Mouse (Mus musculus): ENCODE results near the gene Mpc1.
"Not testable (repeated sequence)": the region's sequence is repeated elsewhere in the genome, so short reads cannot be mapped to it uniquely, and the experiment has no call there.

The Mpc1 gene

GRCm38 (mm10) chr17:8278356-8278755, 4.3 kb upstream of the Mpc1 start:
- no peak for DNase-seq (ENCODE audit: low read depth, low spot score)

- DNase-seq (ENCODE audit: low read depth, low spot score) = peak; percentile 98
Observed at GRCm38 (mm10) chr17:8283526-8284253, 986 bp downstream of the Mpc1 start.

DNA sequence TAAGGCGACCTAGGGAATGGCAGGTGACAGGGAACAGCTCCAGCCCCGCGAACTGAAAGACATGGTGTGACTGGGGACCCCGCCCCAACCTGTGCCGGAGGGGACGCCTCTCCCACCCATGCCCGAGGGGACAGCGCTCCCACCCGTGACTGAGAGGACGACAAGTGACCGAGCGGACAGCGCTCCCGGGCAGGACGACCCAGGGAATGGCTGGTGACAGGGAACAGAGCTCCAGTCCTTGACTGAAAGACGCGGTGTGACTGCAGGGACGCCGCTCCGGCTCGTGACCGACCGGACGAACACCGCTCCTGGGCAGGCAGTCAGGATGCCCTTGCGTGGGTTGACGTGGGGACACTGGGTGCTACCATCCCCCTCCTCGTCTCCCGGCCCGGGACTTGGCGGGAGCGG, 1.6 kb downstream of the Mpc1 start:
- DNase-seq (ENCODE audit: low read depth, low spot score) = peak; percentile 54

DNA sequence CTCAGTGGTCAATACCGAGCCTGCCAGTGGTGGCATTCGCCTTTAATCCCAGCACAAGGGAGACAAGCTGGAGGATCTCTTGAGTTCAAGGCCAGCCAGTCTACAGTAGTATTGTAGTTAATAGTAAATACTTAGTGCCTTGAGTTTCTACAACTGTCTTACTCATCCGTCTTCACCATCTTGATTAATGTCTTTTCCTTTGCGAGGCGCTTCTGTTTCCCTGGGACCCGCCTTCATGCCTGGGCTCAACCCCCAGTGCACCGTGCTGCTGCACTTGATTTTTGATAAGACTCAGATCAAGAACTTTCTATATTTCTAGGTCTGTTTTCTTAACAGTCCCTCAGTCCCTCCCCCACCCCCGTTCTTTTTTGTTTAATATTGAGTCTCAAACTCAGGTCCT, 2.4 kb downstream of the Mpc1 start:
- no peak for DNase-seq (ENCODE audit: low read depth, low spot score)

DNA sequence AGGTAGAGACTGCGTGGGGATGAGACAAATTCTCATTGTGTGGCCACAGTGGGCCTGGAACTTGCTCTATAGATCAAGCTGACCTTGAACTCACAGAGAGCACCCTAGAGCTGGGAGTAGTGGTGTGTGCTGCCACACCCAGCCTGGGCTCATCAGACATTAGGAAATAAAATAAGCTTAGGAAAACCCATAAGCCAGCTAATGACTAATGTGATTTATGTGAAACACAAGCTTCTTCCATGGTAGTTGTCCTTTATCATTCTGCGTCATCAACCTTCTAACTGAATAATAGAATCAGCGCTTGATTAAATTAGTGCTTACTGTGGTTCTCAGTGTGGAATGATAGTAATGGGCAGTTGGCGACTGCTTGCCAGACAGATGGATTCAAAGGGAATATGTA, 4.3 kb downstream of the Mpc1 start:
- DNase-seq (ENCODE audit: low read depth, low spot score) = no peak

DNA sequence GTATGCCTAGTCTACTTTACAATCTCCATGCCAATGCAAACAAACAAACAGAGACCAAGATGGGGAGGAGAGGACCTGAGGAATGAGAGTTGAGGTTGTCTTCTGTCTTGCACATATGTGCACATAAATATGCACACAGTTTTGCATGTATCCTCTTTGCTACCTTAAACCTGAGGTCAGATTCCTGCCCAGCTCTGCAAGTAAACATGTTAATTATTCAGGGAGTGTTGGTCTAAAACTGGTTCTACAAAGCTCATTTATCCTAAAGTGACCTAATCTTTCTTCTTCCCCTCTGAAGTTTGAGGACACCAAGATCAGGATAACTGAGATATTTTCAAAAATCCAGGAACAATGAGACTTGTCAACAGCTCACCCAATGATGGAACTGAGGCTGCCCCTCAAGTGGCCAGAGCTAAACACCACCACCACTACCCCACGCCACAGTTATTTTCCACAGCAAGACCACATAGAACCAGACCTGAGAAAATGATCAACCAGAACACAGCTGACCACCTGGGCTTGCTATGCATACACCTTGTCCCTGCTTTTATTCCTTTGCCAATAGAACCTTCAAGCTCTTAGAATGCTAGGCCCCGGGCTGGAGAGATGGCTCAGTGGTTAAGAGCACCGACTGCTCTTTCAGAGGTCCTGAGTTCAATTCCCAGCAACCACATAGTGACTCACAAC, 7.4 kb downstream of the Mpc1 start:
- no peak for DNase-seq (ENCODE audit: low read depth, low spot score)

- DNase-seq (ENCODE audit: low read depth, low spot score) = peak; percentile 29
Observed at GRCm38 (mm10) chr17:8290736-8291135, 8.0 kb downstream of the Mpc1 start.

DNA sequence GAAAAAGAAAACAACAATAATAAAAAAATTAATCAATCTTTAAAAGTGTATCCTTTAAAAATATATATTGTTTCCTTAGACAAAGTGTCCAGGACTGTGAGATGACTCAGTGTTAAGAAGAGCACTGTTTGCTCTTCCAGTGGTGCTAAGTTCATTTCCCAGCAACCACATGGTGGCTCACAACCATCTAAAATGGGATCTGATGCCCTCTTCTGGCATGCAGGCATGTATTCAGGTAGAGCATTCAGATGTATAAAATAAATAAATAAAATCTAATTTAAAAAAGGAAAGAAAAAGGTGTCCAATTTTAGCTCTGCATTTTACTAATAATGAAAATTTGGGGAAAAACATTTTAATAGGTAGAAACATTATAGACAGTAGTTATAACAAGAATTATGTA, 13.1 kb downstream of the Mpc1 start:
- no peak for DNase-seq (ENCODE audit: low read depth, low spot score)

DNA sequence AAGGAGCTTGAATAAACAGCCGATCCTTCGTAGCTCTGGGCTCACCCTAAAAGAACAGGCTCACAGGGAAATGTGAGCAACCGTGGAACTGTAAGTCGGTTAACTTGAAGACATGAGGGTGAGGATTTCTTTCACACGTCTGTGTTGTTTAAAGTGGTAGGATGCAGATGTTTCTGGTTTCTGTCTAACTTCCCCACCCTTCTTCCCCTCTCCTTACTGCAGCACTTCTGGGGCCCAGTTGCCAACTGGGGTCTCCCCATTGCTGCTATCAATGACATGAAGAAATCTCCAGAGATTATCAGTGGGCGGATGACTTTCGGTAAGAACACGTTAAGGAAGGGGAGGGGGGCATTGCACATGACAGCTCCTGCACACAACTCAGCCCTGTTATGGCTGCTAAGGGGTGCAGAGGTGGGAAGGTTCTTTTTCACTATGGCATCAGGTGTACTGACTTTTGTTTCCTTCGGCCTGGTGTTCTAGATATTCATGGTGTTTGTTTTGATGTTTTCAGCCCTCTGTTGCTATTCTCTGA, 13.7 kb downstream of the Mpc1 start:
- no peak for DNase-seq (ENCODE audit: low read depth, low spot score)

DNA sequence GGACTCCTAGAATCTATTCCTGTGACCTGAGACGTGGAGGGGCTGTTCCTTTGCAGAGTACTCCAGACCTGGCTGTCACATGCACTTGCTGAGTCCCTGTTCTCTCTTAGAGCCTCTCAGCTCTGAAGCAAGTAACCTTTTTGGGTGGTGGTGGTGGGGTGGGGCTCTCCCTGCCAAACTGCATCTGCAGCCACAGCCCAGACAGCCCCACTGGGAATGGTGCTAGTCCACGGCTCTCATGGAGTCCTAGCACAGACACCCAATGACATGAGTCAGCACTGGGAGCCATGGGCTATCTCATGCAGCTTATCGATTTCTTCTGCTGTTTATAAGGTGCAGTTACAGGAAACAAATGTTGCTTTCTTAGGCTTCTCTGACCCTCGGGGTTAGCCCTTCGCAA, 15.0 kb downstream of the Mpc1 start:
- no peak for DNase-seq (ENCODE audit: low read depth, low spot score)

- no peak for DNase-seq (ENCODE audit: low read depth, low spot score)
Observed at GRCm38 (mm10) chr17:8298281-8298680, 15.6 kb downstream of the Mpc1 start.

- no peak for DNase-seq (ENCODE audit: low read depth, low spot score)
Observed at GRCm38 (mm10) chr17:8299524-8299923, 16.8 kb downstream of the Mpc1 start.

DNA sequence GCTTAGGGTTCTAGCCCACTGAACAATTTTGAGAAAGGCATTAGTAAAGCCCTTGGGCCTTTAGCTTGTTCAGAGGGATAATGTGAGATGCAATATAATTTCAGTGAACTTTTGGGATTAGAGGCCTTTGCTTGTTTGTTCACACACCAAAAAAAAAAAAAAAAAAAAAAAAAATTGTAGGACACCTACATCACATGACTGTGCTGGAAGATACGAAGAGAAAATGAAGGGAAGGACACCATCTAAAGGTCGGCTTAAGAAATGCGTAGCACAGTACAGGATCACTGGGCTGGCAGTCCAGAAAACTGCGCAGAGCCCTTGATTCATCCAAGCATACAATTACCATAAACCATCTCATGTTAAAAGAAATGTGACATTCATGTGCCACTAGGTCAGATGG, 18.8 kb downstream of the Mpc1 start:
- DNase-seq (ENCODE audit: low read depth, low spot score) = no peak

DNA sequence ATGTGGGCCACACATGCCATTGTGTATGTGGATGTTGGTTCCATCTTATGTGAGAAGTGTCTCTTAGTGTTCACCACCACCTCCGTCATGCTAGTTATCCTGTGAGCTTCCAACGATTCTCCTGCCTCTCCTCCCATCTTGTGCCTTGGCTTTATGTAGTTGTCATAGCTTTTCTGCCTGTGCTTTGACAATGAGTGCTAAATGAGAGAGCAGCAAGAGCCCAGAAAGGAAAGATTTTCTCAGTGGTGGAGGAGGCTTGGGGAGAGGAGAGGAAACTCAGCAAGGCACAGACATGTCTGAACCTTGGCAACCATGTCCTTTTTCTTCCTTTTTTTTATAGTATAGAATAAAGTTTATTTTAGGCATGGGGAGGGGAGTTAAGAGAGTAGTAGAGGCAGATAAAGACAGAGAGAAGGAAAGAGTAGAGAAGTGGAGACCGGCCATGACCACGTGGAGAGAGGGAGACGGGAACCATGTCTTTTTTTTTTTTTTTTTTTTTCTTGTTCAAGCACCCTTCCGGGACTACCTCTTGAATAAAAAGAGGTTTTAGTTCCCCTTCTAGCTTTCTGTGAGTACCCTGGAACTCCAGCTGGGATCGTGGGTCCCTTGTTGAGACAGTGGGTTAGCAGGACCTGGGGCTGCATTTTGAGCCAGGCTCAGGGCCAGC, 20.2 kb downstream of the Mpc1 start:
- no peak for DNase-seq (ENCODE audit: low read depth, low spot score)

- DNase-seq (ENCODE audit: low read depth, low spot score) = no peak
Observed at GRCm38 (mm10) chr17:8303671-8304070, 21.0 kb downstream of the Mpc1 start.

DNA sequence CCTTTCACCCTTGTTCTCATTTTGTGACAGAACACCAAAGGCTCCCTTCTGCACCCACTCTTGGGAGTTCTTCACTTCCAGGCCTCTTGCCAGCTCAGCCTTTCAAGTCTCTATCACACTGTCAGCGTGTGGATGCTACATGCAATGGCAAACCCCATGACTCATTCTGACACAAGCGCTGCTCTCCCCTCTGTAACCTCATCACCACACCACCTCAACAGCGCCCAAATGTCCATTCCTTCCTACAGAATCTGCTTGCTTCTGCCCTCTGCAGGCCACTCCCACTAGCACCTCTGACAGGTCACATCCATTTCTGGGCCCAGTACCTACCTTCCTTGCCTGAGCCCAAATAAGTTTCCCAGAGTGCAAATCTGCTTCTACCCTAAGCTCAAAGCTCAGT, 23.1 kb downstream of the Mpc1 start:
- DNase-seq (ENCODE audit: low read depth, low spot score) = no peak

DNA sequence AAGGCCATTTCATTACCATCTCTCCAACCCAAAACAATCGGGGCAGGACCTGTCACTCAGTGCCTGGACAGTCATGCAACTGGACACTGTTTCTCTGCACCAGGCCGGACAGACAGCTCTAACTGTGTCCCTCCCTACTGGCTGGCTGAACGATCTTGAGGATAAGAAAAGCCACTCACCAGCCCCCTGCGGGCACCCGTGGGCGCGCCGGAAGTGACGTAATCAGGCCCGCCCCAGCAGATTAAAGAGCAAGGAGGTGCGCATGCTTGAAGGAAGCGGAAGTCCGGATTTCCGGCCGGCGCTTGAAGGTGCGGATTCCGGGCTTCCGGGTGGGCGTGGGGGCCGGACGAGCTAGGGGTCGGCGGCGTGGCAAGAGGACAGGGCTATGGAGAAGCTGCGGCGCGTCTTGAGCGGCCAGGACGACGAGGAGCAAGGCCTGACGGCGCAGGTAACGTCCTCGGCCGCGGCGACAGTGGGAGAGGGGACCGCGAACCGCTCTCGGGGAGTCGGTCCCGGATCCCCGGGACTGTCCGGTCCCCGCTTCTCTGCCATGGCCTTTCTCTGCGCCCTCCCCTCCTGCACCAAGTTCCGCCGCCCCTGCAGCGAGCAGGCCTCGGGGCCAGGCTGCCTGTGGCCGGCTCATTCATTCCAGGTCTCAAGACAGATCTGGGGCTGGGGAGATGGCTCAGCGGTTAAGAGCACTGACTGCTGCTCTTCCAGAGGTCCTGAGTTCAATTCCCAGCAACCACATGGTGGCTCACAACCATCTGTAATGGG, 28.3 kb downstream of the Mpc1 start, which contains the start of gene Sft2d1:
Gene Sft2d1 (plus strand): TSS at position 265 of the 777 bp plus-strand sequence.
- peak; percentile 95 for DNase-seq (ENCODE audit: low read depth, low spot score)

- DNase-seq (ENCODE audit: low read depth, low spot score) = no peak
Observed at GRCm38 (mm10) chr17:8311751-8312150, 29.0 kb downstream of the Mpc1 start.

DNA sequence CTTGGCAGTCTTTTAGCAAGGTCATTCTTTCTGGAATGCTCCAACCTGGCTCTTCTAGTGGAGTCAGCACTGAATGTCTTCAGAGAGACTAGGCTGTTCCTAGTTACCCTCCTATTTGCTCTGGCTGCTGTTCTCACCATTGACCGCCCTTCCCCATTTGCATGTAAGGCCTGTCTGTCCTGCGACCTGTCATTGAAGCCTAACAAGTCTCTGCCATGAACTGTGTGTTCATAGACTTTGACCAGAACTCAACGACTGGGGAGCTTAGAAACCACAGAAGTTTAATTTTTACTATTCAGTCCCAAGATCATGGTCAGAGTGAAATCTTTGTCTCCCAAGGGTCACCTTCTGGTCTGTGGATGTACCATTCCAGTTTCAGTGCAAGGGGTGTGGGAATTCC, 31.3 kb downstream of the Mpc1 start:
- DNase-seq (ENCODE audit: low read depth, low spot score) = no peak

GRCm38 (mm10) chr17:8316251-8316650, 33.5 kb downstream of the Mpc1 start:
- DNase-seq (ENCODE audit: low read depth, low spot score) = no peak

DNA sequence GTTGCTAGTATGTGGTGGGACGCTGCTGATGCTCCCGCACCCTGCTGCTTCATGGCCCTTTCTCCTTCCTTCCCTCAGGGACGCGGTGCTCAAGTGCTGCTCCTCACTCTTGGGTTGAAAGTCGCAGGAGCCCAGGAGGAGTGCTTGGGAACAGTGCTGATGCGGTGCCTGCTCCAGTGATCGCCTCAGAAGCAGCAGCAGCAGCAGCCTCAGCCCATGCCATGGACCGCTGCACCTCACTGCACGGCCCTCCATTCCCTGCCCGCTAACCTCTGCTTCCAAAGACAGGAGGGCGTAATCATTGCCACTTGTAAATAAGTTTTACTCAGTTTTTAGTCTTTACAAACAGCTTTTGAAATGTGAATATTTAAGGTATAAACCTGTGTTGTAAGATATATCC, 44.2 kb downstream of the Mpc1 start:
- not testable (repeated sequence) for DNase-seq (ENCODE audit: low read depth, low spot score)
